Mouse (Mus musculus) bone marrow macrophage, adult 2 months (primary cell): ENCODE results near the gene Itga11.

Experiments
- CTCF ChIP-seq: IDR thresholded peaks from 2 replicates; pipeline ENCODE4 v1.5.1; 2012; ENCODE audit warnings: low read depth, mild to moderate bottlenecking, low read length, moderate library complexity
- POLR2A ChIP-seq: IDR thresholded peaks from 2 replicates; pipeline ENCODE4 v1.6.1; 2012; ENCODE audit warnings: mild to moderate bottlenecking, low read depth, low read length, borderline replicate concordance

GRCm38 (mm10) chr9:62810543-62811515 is 133.2 kb downstream of the Itga11 start:
- no peak for TF ChIP-seq POLR2A
- TF ChIP-seq CTCF, result no peak
